Mouse (Mus musculus) heart, adult 9 months (tissue): Measurements from ENCODE around the gene Map1lc3b.

Source experiments
- DNase-seq, 2 experiments: peaks; one replicate each; pipeline ENCODE4 v3.0.0; 2022; ENCODE audit warnings: low spot score in 2 of 2

Map1lc3b gene

DNA sequence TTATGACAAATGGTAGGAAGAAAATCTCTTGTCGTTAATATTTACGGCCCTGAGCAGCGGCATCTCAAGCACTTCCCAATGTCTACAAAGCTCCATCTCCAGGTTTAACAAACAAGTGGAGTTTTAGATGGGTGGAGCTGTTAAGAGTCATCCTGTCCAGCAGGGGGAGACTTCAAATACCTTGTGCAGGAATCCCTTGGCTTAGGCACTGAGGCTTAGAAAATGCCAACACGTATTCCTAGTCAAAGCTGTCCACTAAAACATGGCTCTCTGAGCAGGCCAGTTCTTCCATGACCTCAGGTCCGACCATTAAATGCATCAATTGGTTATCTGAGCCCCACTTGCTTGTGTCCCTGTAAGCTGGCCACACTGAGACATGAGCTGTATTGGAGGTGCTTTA is 17.5 kb downstream of the Map1lc3b start:
- DNase-seq = no peak

DNA sequence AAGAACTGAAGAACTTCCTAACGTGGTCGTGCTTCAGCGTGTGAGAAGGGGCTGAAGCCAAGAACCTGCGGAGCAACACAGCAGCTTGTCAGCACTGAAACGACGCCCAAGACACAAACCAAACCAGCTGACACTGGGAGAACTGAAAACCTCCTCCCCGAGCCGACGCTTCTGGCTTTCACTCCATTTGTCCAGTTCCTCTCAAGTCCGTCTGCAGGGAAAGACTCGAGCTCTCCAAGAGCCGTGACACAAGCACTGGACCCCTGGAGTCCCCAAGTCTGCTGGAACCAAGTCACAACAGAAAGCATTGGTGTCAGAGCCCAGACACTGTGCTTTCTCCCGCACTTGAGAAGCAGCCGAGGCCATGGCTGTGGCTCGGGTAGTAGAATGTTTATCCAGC is 19.1 kb downstream of the Map1lc3b start:
- DNase-seq = no peak

DNA sequence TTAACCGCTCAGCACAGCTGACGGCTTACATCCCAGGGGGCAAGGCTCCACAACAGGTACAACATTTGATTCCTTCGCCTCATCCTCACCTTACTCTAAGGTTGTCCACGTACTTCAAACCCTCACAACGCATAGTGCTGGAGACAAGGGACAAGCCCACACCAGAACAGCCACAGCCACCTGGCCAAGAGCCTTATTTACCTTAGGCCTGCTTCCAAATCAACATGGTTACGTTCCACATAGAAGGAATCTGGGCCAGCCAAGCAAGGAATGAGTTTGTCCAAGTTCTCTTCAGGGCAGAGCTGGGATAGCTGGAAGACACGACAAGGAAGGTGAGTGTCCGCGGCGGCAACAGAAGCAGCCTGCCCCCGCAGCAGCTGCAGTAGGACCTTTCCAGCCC is 19.8 kb downstream of the Map1lc3b start:
- no peak for DNase-seq

DNA sequence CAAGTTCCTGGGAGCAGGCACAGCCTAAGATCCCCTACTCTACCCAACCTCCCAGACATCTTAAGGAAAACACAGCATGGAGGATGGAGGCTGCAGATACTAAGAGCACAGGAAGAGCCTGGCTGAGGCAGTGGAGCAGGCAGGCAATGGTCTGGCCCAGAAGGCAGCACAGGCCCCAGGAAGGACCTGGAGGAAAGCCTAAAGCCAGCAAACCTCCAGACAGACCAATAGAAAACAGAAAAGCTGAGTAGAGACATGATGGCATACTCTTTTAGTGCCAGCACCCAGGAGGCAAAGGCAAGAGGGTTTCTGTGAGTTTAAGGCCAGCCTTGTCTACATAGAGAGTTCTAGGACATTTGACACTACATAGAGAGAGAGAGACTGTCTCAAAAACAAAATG is 23.3 kb downstream of the Map1lc3b start:
- no peak for DNase-seq

DNA sequence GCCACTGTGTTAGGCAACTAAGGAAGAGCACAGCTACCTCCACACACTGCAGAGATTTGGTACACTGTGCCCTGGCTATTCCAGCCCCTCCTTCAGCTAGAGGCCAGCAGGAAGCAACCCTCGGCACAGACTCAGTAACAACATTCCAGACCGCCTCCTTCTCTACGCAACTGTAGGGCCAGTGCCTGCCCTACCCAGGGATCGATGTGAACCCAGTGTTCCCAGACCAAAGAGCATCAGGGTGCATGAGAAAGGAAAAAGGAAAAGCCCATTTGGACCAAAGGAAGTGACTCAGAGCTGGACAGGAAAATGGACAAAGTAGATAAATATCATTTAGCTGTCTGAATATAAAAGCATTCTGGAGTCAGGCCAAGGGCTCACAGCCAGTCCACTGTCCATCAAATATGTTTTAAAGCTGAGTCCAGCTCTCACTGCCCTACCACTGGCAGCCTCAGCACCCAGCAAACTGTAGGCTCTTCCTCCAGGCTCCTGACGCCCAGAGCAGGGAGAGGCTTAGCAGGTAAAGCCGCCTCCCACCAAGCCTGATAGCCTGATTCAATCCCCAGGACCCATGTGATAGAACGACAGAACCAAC is 29.3 kb downstream of the Map1lc3b start:
- DNase-seq = peak; percentile 88 to 95

DNA sequence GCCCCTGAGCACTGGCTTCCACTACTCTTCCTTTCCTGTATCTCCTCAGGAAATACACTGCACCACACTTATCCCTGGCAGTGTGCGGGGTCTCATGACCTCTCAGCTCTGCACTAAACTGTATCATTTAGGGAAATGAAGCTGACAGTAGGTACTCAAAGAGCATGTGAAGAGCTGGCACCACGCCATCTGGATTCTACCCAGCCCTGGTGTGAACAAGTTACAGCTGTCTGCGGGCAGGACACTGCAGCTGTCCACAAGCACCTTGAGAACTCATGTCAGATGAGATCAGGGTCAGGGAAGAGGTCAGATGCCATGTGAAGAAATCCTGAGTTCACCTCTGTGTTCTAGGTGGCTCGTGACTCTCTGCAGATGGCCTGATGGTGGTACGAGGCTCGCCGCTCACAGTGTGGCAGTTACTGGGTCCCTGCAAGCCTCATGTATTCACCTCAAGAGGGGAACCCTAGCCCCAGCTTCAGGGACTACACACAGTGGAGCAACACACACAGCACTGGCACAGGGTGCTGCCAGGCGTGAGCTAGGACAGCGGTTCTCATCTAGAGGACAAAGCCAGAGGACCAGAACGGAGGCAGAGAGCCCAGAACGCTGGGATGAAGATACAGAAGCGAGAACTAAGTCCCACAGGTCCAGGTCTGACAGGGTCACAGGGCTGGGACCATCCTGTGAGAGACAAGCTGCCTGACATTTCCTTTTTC is 30.8 kb downstream of the Map1lc3b start:
- DNase-seq = no peak

DNA sequence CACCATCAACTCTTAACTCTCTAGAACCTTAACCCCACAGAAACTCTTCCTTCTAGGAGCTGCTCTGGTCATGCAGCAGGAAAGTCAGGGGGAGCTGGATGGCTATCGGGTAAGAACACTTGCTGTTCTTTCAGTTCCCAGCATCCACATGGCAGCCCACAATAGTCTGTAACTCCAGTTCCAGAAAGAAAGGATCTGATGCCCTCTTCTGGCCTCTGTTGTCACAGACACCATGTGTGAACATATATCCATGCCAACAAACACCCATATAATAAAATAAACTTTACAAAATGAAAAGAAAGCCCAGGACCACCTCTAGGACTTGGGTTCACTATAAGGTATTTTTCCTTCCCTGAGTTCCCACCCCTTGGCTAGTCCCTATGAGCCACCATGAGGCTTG is 31.7 kb downstream of the Map1lc3b start:
- DNase-seq = no peak

DNA sequence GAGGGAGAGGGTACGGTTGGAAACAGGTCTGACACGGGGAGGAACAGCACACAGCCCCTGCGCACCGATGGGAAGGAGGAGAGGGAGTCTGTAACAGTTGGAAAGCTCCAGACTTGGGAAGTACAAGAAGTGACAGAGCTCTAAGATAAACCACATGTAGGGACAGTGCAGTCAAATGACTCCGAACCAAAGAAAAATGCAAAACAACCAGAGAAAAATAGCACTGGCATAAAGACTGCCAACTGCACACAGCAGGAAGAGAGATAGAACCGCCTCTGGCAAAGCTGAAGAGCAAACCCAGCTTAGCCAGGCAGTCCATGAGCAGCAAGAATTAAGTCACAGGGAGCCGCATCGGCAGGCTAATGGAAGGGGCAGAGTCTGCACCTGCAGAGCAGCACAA is 32.9 kb downstream of the Map1lc3b start:
- DNase-seq = no peak

DNA sequence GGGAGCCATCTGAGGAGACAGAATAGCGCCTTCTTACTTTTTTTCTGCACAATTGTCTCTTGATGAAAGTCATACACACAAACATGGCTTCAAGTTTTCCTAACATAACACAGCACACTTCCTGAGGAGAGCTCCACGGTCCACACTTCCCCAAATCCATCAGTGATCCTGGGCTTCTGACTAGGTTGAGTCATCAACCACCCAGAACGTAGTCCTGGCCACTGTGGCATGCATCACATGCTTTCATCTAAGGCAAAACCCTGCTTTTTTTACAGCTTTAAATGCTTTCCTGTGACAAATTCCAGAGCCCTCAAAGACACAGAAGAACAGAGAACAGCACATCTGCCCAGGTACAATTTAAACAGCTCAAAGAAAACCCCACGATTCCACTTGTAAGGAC is 38.5 kb downstream of the Map1lc3b start:
- DNase-seq = no peak

DNA sequence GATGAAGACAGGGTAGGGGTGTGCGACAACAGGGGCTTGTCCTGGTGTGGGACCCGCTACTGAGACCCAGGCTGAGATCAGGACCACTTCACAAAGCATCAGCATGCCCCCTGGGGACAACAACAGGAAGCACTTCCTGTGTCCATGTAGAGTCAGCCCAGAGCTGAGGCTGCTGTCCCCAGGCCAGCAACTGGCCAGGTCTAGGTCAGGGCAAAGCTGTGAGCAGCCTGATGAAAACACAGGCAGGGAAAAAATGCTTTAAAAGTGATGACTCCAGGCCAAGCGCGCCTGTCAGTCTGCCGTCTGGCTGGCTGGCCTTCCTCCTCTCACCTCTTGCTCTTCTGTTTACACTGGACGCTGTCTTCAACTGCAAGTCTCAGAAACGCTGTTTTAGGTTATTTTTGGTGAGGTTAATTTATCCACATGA is 41.5 kb downstream of the Map1lc3b start:
- peak; percentile 66 to 79 for DNase-seq

DNA sequence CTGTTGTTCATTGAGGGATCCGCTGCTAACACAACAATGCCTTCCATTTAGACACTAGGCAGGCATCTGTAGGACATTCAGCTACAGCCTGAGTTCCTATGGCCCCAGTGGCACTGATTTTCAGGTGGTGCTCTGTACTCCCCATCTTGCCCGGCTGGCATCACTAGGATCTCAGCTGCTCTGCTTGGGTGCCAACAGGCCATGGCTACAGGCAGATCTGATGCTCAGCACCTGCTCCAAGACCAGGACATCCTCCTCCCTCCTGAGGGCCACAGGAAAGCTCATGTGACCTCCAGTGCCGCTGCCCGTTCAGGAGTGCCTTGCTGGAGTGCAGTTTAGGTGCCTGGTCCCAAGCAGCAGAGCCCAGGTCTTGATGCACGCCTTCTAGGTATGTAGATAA is 42.2 kb downstream of the Map1lc3b start:
- DNase-seq = no peak

DNA sequence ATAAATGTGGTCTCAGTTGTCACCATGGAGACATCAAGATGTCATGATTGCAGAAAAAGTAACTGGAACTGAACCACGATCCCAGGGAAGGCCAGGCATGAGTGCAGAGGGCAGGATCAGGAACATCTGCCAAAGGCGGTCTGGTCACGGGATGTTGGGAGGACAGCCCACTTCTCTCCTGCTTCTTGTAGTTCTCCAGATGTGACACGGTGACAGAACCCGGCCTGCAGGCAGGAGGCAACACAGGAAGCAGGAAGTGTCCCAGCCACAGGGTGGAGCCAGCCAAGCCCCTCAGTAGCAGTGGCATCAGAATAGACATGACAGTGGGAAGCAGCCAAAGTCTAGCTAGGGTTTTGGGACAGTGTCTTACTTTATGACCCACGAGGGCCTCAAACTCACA is 45.4 kb downstream of the Map1lc3b start:
- DNase-seq = peak; percentile 65 to 82

DNA sequence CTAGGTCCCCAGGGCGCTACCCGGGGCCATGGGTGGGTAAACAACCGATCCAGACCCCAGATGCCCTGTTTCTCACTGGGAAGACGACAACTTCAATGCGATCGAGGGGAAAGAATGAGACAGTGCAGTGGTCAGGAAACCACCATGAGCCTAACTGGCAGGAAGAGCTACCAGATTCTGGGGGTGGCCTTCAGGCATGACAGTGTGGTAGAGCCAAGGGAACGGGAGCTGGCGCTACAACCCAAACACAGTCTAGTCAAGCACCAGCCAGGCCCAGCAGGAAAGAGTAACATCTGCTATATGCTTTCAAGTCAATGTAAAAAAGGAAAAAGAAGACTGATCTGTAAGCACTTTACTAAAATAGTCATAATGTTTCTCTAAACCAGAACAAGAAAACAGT is 46.0 kb downstream of the Map1lc3b start:
- DNase-seq = no peak

DNA sequence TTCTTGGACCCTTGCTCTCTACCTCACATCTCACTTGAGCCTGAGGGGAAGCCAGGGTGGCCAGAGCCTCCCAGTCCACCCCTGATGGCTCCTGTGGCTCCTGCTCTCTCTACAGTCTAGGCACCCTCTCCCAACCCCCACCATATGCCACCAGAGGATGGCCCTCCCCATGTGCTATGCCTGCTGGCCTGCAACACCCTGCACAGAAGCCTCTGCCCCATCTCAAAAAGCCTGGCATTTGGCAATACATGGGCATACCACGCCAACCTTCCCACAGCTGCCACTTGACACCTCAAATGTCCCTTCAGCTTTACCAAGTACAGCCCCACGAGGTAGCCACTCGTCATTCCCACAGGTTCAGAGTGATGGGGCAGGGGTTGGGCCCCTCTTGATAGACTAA is 52.6 kb downstream of the Map1lc3b start:
- no peak for DNase-seq

DNA sequence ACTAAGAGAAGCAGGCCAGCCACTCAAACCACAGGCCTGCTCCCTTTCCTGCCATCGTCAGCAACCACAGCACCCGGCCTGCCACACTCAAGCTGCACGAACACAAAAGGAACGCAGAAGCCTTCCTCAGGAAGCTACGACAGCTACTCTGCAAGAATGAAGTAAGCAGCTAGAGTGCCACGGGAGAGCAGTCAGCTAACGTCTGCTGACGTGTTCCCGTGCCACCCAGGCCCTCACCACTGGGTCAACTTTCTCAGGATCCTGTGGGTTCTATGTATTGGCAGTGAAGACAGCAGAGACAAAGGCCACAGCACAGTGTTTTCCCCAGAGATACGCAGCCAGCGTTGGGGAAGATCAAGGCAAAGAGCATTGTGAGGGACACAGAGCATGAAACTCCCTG is 53.2 kb downstream of the Map1lc3b start:
- DNase-seq = no peak

DNA sequence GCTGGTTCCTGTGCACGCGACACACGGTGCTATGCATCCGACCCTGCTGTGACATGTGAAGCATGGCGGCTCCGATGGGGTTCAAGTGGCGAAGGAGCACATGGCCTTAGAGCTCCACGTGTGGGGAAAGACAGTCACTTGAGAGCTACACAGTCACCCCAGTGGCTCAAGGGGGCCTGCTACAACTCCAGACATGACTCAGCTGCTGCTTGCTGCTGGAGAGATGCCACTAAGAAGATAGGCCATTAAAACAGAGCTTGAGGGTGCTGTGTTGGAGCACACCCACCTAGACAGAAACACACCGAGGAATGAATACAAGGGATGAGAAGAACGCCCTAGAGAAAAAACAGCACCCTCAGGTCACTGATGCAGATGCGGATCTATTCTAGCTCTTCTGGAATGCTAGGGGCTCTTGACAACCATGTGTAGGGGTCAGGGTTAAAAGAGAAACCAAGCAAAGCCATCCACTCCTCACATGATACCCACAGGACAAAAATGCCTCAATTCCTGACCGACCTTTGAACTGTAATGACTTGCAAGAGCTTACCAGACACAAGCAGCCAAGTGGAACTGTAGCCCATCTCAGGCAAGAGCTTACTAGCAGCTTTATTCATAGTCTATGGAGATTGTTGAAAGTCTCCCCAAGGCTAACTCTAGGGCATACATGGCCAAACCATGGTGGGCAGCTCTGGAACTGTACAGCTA is 57.5 kb downstream of the Map1lc3b start:
- DNase-seq = no peak
